Mouse (Mus musculus) T-helper 1 cell (primary cell): Measurements from ENCODE around the gene Aar2.

Experiments
- in situ Hi-C: fragments of 300-600 bp; cut with MboI, MseI; formaldehyde crosslinking; loops from one replicate; pipeline ENCODE4 v1.15.1; 2025; ENCODE audit warnings: high pct_unique_total_duplicates

The Aar2 gene

DNA sequence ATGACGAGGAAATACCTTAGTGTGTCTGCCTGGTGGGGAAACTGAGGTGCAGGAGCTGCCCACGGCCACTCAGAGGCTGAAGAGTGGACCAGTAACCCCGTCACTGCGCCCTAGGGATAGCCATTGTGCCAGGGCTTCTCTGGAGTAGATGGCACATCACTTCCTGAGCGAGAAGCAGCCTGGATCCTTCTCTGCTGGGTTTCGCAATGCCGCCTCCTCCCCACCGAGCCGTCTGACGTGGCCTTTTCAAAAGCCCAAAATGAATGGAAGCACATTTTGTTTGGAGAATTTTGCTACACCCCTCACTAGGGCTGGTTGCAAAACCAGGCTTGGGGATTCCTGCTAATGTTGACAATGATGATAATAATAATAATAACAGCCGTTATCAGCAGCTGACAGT lies 70.2 kb downstream of the Aar2 start:
- in situ Hi-C loops = no loop called here
